In genomic region chr1:21077619-21078018, GRCm38 (mm10) we compare ENCODE assay signal across 8 mouse cellular contexts. TPM values are rescaled to one million over a fixed set of nuclear protein-coding genes. Genes with fewer than 3 reads are reported as not detected.
DNase-seq lines count a peak whose midpoint lies in the region; ATAC-seq and TF ChIP-seq lines count a peak whose summit lies in the region.

No protein-coding gene starts in this region.

- WGBS in heart, embryonic 12.5 days = 64% methylated on average over 7 of the region's 7 CpGs
- 84% methylated on average over 7 of the region's 7 CpGs for WGBS in embryonic facial prominence, embryonic 12.5 days
- WGBS in hindbrain, postnatal 0 days = 66% methylated on average over 7 of the region's 7 CpGs
- 69% methylated on average over 7 of the region's 7 CpGs for WGBS in midbrain, embryonic 14.5 days

- 0 out of 2 replicates have a peak overlapping the region, but pooled peaks have one; percentile 79 for H3K9ac ChIP-seq in heart, embryonic 12.5 days
- no peak overlapping the region for H3K9ac ChIP-seq in embryonic facial prominence, embryonic 12.5 days
- no peak overlapping the region for H3K9ac ChIP-seq in hindbrain, postnatal 0 days (replicated peaks; ENCODE audit: low read length)
- no peak overlapping the region for H3K9ac ChIP-seq in midbrain, embryonic 14.5 days (replicated peaks; ENCODE audit: low read length)

- H3K36me3 ChIP-seq in heart, embryonic 12.5 days = no peaks in the 10 kb centered on the region
- no peaks in the 10 kb centered on the region for H3K36me3 ChIP-seq in embryonic facial prominence, embryonic 12.5 days
- no peaks in the 10 kb centered on the region for H3K36me3 ChIP-seq in hindbrain, postnatal 0 days (ENCODE audit: insufficient read depth, low read length)
- no peaks in the 10 kb centered on the region for H3K36me3 ChIP-seq in midbrain, embryonic 14.5 days (ENCODE audit: control insufficient read depth, insufficient read depth, low read length)

- H3K4me2 ChIP-seq in heart, embryonic 12.5 days = peak overlapping the region; percentile 70
- peak overlapping the region; percentile 78 for H3K4me2 ChIP-seq in embryonic facial prominence, embryonic 12.5 days (replicated peaks)
- H3K4me2 ChIP-seq in hindbrain, postnatal 0 days (ENCODE audit: low read depth, low read length) = peak overlapping the region; percentile 76
- H3K4me2 ChIP-seq in midbrain, embryonic 14.5 days (ENCODE audit: low read length) = peak overlapping the region; percentile 64

- peak overlapping the region; percentile 72 for H3K4me3 ChIP-seq in heart, embryonic 12.5 days
- H3K4me3 ChIP-seq in embryonic facial prominence, embryonic 12.5 days = peak overlapping the region; percentile 64
- peak overlapping the region; percentile 68; the same call in 1 of the 2 replicates for H3K4me3 ChIP-seq in hindbrain, postnatal 0 days (ENCODE audit: low read length)
- no peak overlapping the region for H3K4me3 ChIP-seq in midbrain, embryonic 14.5 days (replicated peaks; ENCODE audit: low read depth, low read length)

- no peaks in the 10 kb centered on the region for H3K9me3 ChIP-seq in heart, embryonic 12.5 days (replicated peaks)
- no peaks in the 10 kb centered on the region for H3K9me3 ChIP-seq in embryonic facial prominence, embryonic 12.5 days
- H3K9me3 ChIP-seq in hindbrain, postnatal 0 days (ENCODE audit: low read length) = no peaks in the 10 kb centered on the region
- H3K9me3 ChIP-seq in midbrain, embryonic 14.5 days (ENCODE audit: control insufficient read depth, low read length) = no peaks in the 10 kb centered on the region

- H3K27ac ChIP-seq in heart, embryonic 12.5 days (ENCODE audit: poor library complexity, severe bottlenecking) = no peak overlapping the region
- H3K27ac ChIP-seq in embryonic facial prominence, embryonic 12.5 days = no peak overlapping the region
- H3K27ac ChIP-seq in hindbrain, postnatal 0 days = no peak overlapping the region
- H3K27ac ChIP-seq in midbrain, embryonic 14.5 days (replicated peaks; ENCODE audit: low read depth, low read length) = no peak overlapping the region

- no peak for DNase-seq in heart, postnatal 14 days
- DNase-seq in hindbrain, postnatal 0 days (ENCODE audit: low spot score) = no peak
- DNase-seq in midbrain, embryonic 14.5 days = no peak
- DNase-seq in adrenal gland, adult 2 months = no peak
- no peak for DNase-seq in adrenal gland, adult 8-10 months
- DNase-seq in left cerebral cortex, adult 8-10 months (ENCODE audit: low spot score in 2 of 2) = no peak

- H3K4me1 ChIP-seq in heart, embryonic 12.5 days (replicated peaks) = peaks cover 59% of the 10 kb centered on the region
- H3K4me1 ChIP-seq in embryonic facial prominence, embryonic 12.5 days = peaks cover 52% of the 10 kb centered on the region
- H3K4me1 ChIP-seq in hindbrain, postnatal 0 days (ENCODE audit: insufficient read depth, low read length) = peaks cover 9% of the 10 kb centered on the region; the same call in 1 of the 2 replicates
- H3K4me1 ChIP-seq in midbrain, embryonic 14.5 days (ENCODE audit: control insufficient read depth, insufficient read depth, low read length) = peaks cover 12% of the 10 kb centered on the region

- no peak for TF ChIP-seq CTCF in hindbrain, postnatal 0 days (IDR thresholded peaks at IDR 0.05; ENCODE audit: low read depth)

- no peaks in the 10 kb centered on the region for H3K27me3 ChIP-seq in heart, embryonic 12.5 days (replicated peaks)
- no peaks in the 10 kb centered on the region for H3K27me3 ChIP-seq in embryonic facial prominence, embryonic 12.5 days
- no peaks in the 10 kb centered on the region for H3K27me3 ChIP-seq in hindbrain, postnatal 0 days (ENCODE audit: insufficient read depth, low read length)
- H3K27me3 ChIP-seq in midbrain, embryonic 14.5 days (ENCODE audit: control insufficient read depth, insufficient read depth, low read length) = no peaks in the 10 kb centered on the region

- no peak for ATAC-seq in heart, embryonic 12.5 days (ENCODE audit: insufficient number of reproducible peaks, low FRiP score)
- no peak for ATAC-seq in embryonic facial prominence, embryonic 12.5 days (ENCODE audit: insufficient number of reproducible peaks, insufficient read depth, low FRiP score, low TSS enrichment)
- no peak for ATAC-seq in hindbrain, postnatal 0 days
- no peak for ATAC-seq in midbrain, embryonic 14.5 days (ENCODE audit: low FRiP score, low TSS enrichment)

- intact Hi-C loops in heart, postnatal 14 days (cut with DNase I) = loop anchor here (2.0 to 5.0 kb wide), 5 partner anchors 23 to 260 kb away; no protein-coding TSS in a partner anchor

RNA-seq across cellular contexts. Expression of gene Tram2, which starts 1.4 kb away (rescaled TPM):
- polyA plus RNA-seq in heart, embryonic 12.5 days (2016; fragmentation: Nextera tagmentation; extraction: Ambion mirVana) = 5.5 and 5.8 TPM in 2 replicates
- total RNA-seq in heart, postnatal 14 days (2021) = 1 to 10 TPM; 8.7 to 9.2 TPM
- 8.0 TPM in 2 replicates for polyA plus RNA-seq in embryonic facial prominence, embryonic 12.5 days (2016; fragmentation: Nextera tagmentation; extraction: Ambion mirVana)
- total RNA-seq in hindbrain, postnatal 0 days (2014; rRNA removed) = 1.5 and 1.6 TPM in 2 replicates
- 1.7 and 1.9 TPM in 2 replicates for polyA plus RNA-seq in hindbrain, postnatal 0 days (2015; fragmentation: Nextera tagmentation; extraction: Ambion mirVana)
- 1.8 and 2.7 TPM in 2 replicates for polyA plus RNA-seq in midbrain, embryonic 14.5 days (2014; fragmentation: Nextera tagmentation; extraction: Ambion mirVana)
- total RNA-seq in adrenal gland, adult 2 months (2021) = 1 to 10 TPM; 4.0 to 5.4 TPM
- polyA plus RNA-seq in adrenal gland, adult 2 months (2012; rRNA removed) = 2.0 and 2.2 TPM in 2 replicates
- 1 to 10 TPM; 3.7 to 6.8 (median 5.8) TPM for total RNA-seq in adrenal gland, adult 8-10 months (2022)
- total RNA-seq in left cerebral cortex, adult 8-10 months (2022) = 1 to 10 TPM; 1.3 to 2.1 (median 1.4) TPM
